Mouse (Mus musculus): Measurements from ENCODE around the gene Mospd3. TPM values are rescaled to one million over a fixed set of nuclear protein-coding genes. Genes with fewer than 3 reads are reported as not detected.
"Not testable (repeated sequence)": the region's sequence is repeated elsewhere in the genome, so short reads cannot be mapped to it uniquely, and the experiment has no call there.

The Mospd3 gene
- polyA plus RNA-seq, 1 experiment, result 164 TPM

DNA sequence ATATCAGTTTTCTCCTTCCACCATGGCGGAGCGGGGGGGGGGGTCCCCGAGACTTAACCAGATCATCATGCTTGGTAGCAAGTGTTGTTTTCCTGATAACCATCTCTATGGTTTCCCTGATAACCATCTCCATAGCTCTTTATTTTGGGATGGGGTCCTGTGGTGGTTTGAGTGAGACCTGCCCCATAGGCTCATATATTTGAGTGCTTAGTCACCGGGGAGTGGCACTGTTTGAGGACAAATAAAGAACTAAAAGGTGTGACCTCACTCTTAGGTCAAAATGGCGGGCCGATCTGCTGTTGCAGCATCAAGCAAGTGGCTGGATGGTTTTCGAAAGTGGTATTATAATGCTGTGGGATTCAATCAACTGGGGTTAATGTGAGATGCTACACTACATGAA lies 14.5 kb upstream of the Mospd3 start:
- TF ChIP-seq CTCF (IDR thresholded peaks at IDR 0.05; ENCODE audit: extremely low read depth, insufficient read length, insufficient replicate concordance, low read depth, low read length), result no peak
- no peak for TF ChIP-seq POLR2A (IDR thresholded peaks at IDR 0.05; ENCODE audit: low read depth, low read length)
- 77% methylated on average over 7 of the region's 7 CpGs for WGBS
- Histone ChIP-seq H3K4me1 (ENCODE audit: control insufficient read depth, insufficient read depth, insufficient read length, low read length) (peaks cover 13% of the 10 kb centered on the region), H3K4me3 (ENCODE audit: low read depth, low read length) (no peak overlapping the region), H3K36me3 (ENCODE audit: control insufficient read depth, insufficient read depth, low read length) (no peaks in the 10 kb centered on the region), H3K27me3 (ENCODE audit: control insufficient read depth, insufficient read depth, low read length) (no peaks in the 10 kb centered on the region), H3K27ac (ENCODE audit: insufficient read depth, low read depth, low read length) (no peak overlapping the region)

GRCm38 (mm10) chr5:137614921-137615320 lies 14.1 kb upstream of the Mospd3 start:
- not testable (repeated sequence) for H3K36me3 ChIP-seq (ENCODE audit: control insufficient read depth, insufficient read depth, low read length); H3K27ac ChIP-seq (ENCODE audit: insufficient read depth, low read depth, low read length); H3K27me3 ChIP-seq (ENCODE audit: control insufficient read depth, insufficient read depth, low read length); H3K4me3 ChIP-seq (ENCODE audit: low read depth, low read length)
- peaks cover 13% of the 10 kb centered on the region for H3K4me1 ChIP-seq (ENCODE audit: control insufficient read depth, insufficient read depth, insufficient read length, low read length)
- 92% methylated on average over 2 of the region's 2 CpGs for WGBS

DNA sequence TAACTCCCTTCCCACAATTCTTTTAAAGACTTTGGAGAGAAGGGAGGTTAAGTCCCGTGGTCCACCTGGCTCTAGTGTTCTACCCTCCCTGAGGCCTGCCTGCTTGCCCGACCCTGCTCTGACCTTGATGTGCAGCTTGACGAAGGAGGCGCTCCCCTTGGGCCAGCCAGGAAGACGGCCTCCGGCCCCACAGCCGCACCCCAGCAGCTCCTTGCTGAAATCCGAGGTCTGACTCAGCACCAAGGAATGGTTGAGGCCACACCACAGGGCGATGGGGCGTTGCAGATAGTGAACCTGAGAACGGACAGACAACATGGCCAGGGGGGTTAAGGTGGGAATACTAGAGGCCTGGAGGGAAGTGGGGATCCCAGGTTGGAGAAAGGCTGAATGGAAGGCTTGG lies 12.7 kb upstream of the Mospd3 start, which contains the start of gene Pcolce:
TSS of gene Pcolce (minus strand) at position 235 of the 400 bp plus-strand sequence.
- no peak within 1 kb of the TSS for H3K27ac ChIP-seq (ENCODE audit: insufficient read depth, low read depth, low read length)

GRCm38 (mm10) chr5:137613076-137613475 lies 12.2 kb upstream of the Mospd3 start:
- WGBS, result 85% methylated on average over 5 of the region's 5 CpGs
- no peak overlapping the region for H3K27ac ChIP-seq (ENCODE audit: insufficient read depth, low read depth, low read length)
- H3K27me3 ChIP-seq (ENCODE audit: control insufficient read depth, insufficient read depth, low read length), result no peaks in the 10 kb centered on the region
- H3K4me1 ChIP-seq (ENCODE audit: control insufficient read depth, insufficient read depth, insufficient read length, low read length), result peaks cover 16% of the 10 kb centered on the region
- H3K36me3 ChIP-seq (ENCODE audit: control insufficient read depth, insufficient read depth, low read length), result no peaks in the 10 kb centered on the region
- TF ChIP-seq CTCF (IDR thresholded peaks at IDR 0.05; ENCODE audit: extremely low read depth, insufficient read length, insufficient replicate concordance, low read depth, low read length), result no peak
- TF ChIP-seq POLR2A (IDR thresholded peaks at IDR 0.05; ENCODE audit: low read depth, low read length), result no peak
- no peak overlapping the region for H3K4me3 ChIP-seq (ENCODE audit: low read depth, low read length)

More for the DNA sequence above, 12.7 kb upstream of the Mospd3 start, which contains the start of gene Pcolce:
- TF ChIP-seq CTCF (IDR thresholded peaks at IDR 0.05; ENCODE audit: extremely low read depth, insufficient read length, insufficient replicate concordance, low read depth, low read length) (no peak), POLR2A (IDR thresholded peaks at IDR 0.05; ENCODE audit: low read depth, low read length) (no peak)
- Histone ChIP-seq H3K36me3 (ENCODE audit: control insufficient read depth, insufficient read depth, low read length) (no peaks in the 10 kb centered on the region), H3K27me3 (ENCODE audit: control insufficient read depth, insufficient read depth, low read length) (no peaks in the 10 kb centered on the region), H3K4me3 (ENCODE audit: low read depth, low read length) (no peak within 1 kb of the TSS), H3K4me1 (ENCODE audit: control insufficient read depth, insufficient read depth, insufficient read length, low read length) (peaks cover 16% of the 10 kb centered on the region)
- 29% methylated on average over 11 of the region's 11 CpGs for WGBS

GRCm38 (mm10) chr5:137611245-137611602 lies 10.4 kb upstream of the Mospd3 start:
- H3K36me3 ChIP-seq (ENCODE audit: control insufficient read depth, insufficient read depth, low read length), result peaks cover 6% of the 10 kb centered on the region; the same call in 1 of the 2 replicates
- peak overlapping the region; percentile 47 for H3K4me3 ChIP-seq (ENCODE audit: low read depth, low read length)
- H3K27ac ChIP-seq (ENCODE audit: insufficient read depth, low read depth, low read length), result peak overlapping the region; percentile 27; the same call in 1 of the 2 replicates
- TF ChIP-seq POLR2A (IDR thresholded peaks at IDR 0.05; ENCODE audit: low read depth, low read length) (no peak), CTCF (IDR thresholded peaks at IDR 0.05; ENCODE audit: extremely low read depth, insufficient read length, insufficient replicate concordance, low read depth, low read length) (no peak)
- H3K27me3 ChIP-seq (ENCODE audit: control insufficient read depth, insufficient read depth, low read length), result no peaks in the 10 kb centered on the region
- WGBS, result 50% methylated on average over 6 of the region's 6 CpGs
- peaks cover 16% of the 10 kb centered on the region for H3K4me1 ChIP-seq (ENCODE audit: control insufficient read depth, insufficient read depth, insufficient read length, low read length)

GRCm38 (mm10) chr5:137610548-137611244 lies 9.8 kb upstream of the Mospd3 start:
- peak overlapping the region; percentile 47 for H3K4me3 ChIP-seq (ENCODE audit: low read depth, low read length)

GRCm38 (mm10) chr5:137610056-137610455 lies 9.2 kb upstream of the Mospd3 start:
- H3K4me1 ChIP-seq (ENCODE audit: control insufficient read depth, insufficient read depth, insufficient read length, low read length), result peaks cover 16% of the 10 kb centered on the region
- H3K36me3 ChIP-seq (ENCODE audit: control insufficient read depth, insufficient read depth, low read length), result peaks cover 8% of the 10 kb centered on the region; the same call in 1 of the 2 replicates
- H3K4me3 ChIP-seq (ENCODE audit: low read depth, low read length), result peak overlapping the region; percentile 47
- H3K27me3 ChIP-seq (ENCODE audit: control insufficient read depth, insufficient read depth, low read length), result no peaks in the 10 kb centered on the region
- WGBS, result 76% methylated on average over 4 of the region's 4 CpGs
- TF ChIP-seq CTCF (IDR thresholded peaks at IDR 0.05; ENCODE audit: extremely low read depth, insufficient read length, insufficient replicate concordance, low read depth, low read length) (no peak), POLR2A (IDR thresholded peaks at IDR 0.05; ENCODE audit: low read depth, low read length) (no peak)
- no peak overlapping the region; the same call in 1 of the 2 replicates for H3K27ac ChIP-seq (ENCODE audit: insufficient read depth, low read depth, low read length)

More at GRCm38 (mm10) chr5:137610548-137611244, 9.8 kb upstream of the Mospd3 start:
- Histone ChIP-seq H3K36me3 (ENCODE audit: control insufficient read depth, insufficient read depth, low read length) (peaks cover 6% of the 10 kb centered on the region; the same call in 1 of the 2 replicates), H3K27me3 (ENCODE audit: control insufficient read depth, insufficient read depth, low read length) (no peaks in the 10 kb centered on the region), H3K4me1 (ENCODE audit: control insufficient read depth, insufficient read depth, insufficient read length, low read length) (peaks cover 16% of the 10 kb centered on the region), H3K27ac (ENCODE audit: insufficient read depth, low read depth, low read length) (peak overlapping the region; percentile 27)
- TF ChIP-seq CTCF (IDR thresholded peaks at IDR 0.05; ENCODE audit: extremely low read depth, insufficient read length, insufficient replicate concordance, low read depth, low read length) (no peak), POLR2A (IDR thresholded peaks at IDR 0.05; ENCODE audit: low read depth, low read length) (no peak)
- WGBS, result 45% methylated on average over 12 of the region's 12 CpGs

Measured in small intestine, adult 2 months (tissue).